Mouse (Mus musculus): ENCODE results near the gene Dennd4a. TPM values are rescaled to one million over a fixed set of nuclear protein-coding genes. Genes with fewer than 3 reads are reported as not detected.

Gene Dennd4a
- polyA plus RNA-seq, 1 experiment from 2014 or later, result 6.1 TPM

- H3K27ac ChIP-seq (ENCODE audit: low read depth, low read length), result no peak overlapping the region
- WGBS, result 83% methylated on average over 5 of the region's 5 CpGs
- no peak overlapping the region for H3K9ac ChIP-seq (ENCODE audit: low read depth, low read length)
These were observed 7.5 kb upstream of the Dennd4a start for GRCm38 (mm10) chr9:64803373-64804214.

DNA sequence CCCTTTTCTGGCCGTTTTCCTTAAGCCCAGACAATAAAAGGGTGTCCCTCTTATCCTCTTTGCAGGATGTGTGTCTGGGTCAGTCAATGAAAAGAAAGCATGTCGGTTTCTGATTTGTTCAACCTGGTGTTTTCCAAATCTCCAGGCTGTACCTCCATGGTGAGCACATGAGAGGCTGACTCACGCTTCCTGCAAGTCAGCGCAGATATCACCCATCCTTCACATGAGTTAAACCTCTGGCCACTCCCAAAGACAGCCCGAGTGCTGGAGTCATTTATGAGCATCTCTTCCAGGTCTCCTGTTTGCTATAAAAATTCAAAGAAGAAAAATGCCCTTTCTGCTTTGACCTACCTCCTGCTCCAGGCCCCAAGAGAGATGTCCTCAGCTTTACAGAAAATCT, 5.3 kb upstream of the Dennd4a start:
- Histone ChIP-seq H3K4me2 (replicated peaks; ENCODE audit: low read depth, low read length) (no peak overlapping the region), H3K9me3 (ENCODE audit: control insufficient read depth, low read length) (no peaks in the 10 kb centered on the region), H3K36me3 (ENCODE audit: control insufficient read depth, insufficient read depth, low read length) (no peaks in the 10 kb centered on the region), H3K27me3 (ENCODE audit: control insufficient read depth, insufficient read depth, low read length) (no peaks in the 10 kb centered on the region), H3K4me1 (ENCODE audit: control insufficient read depth, insufficient read depth, low read length) (no peaks in the 10 kb centered on the region), H3K27ac (ENCODE audit: low read depth, low read length) (no peak overlapping the region), H3K4me3 (ENCODE audit: low read length) (no peak overlapping the region), H3K9ac (ENCODE audit: low read depth, low read length) (no peak overlapping the region)
- 66% methylated on average over 5 of the region's 5 CpGs for WGBS
- no peak for ATAC-seq (ENCODE audit: low FRiP score, low TSS enrichment)

More at GRCm38 (mm10) chr9:64803373-64804214, 7.5 kb upstream of the Dennd4a start:
- Histone ChIP-seq H3K9me3 (ENCODE audit: control insufficient read depth, low read length) (no peaks in the 10 kb centered on the region), H3K27me3 (ENCODE audit: control insufficient read depth, insufficient read depth, low read length) (no peaks in the 10 kb centered on the region), H3K4me3 (ENCODE audit: low read length) (no peak overlapping the region), H3K4me2 (replicated peaks; ENCODE audit: low read depth, low read length) (no peak overlapping the region), H3K36me3 (ENCODE audit: control insufficient read depth, insufficient read depth, low read length) (no peaks in the 10 kb centered on the region), H3K4me1 (ENCODE audit: control insufficient read depth, insufficient read depth, low read length) (no peaks in the 10 kb centered on the region)
- ATAC-seq (ENCODE audit: low FRiP score, low TSS enrichment), result no peak

GRCm38 (mm10) chr9:64806335-64807060, 4.6 kb upstream of the Dennd4a start:
- Histone ChIP-seq H3K27me3 (ENCODE audit: control insufficient read depth, insufficient read depth, low read length) (no peaks in the 10 kb centered on the region), H3K9ac (ENCODE audit: low read depth, low read length) (no peak overlapping the region), H3K4me1 (ENCODE audit: control insufficient read depth, insufficient read depth, low read length) (no peaks in the 10 kb centered on the region), H3K36me3 (ENCODE audit: control insufficient read depth, insufficient read depth, low read length) (no peaks in the 10 kb centered on the region), H3K4me3 (ENCODE audit: low read length) (no peak overlapping the region), H3K4me2 (replicated peaks; ENCODE audit: low read depth, low read length) (no peak overlapping the region), H3K9me3 (ENCODE audit: control insufficient read depth, low read length) (no peaks in the 10 kb centered on the region), H3K27ac (ENCODE audit: low read depth, low read length) (no peak overlapping the region)
- ATAC-seq (ENCODE audit: low FRiP score, low TSS enrichment), result no peak
- WGBS, result 85% methylated on average over 6 of the region's 6 CpGs

- Histone ChIP-seq H3K4me3 (ENCODE audit: low read length) (no peak overlapping the region), H3K27ac (ENCODE audit: low read depth, low read length) (no peak overlapping the region), H3K36me3 (ENCODE audit: control insufficient read depth, insufficient read depth, low read length) (no peaks in the 10 kb centered on the region), H3K9ac (ENCODE audit: low read depth, low read length) (no peak overlapping the region), H3K4me1 (ENCODE audit: control insufficient read depth, insufficient read depth, low read length) (no peaks in the 10 kb centered on the region), H3K27me3 (ENCODE audit: control insufficient read depth, insufficient read depth, low read length) (no peaks in the 10 kb centered on the region), H3K4me2 (replicated peaks; ENCODE audit: low read depth, low read length) (no peak overlapping the region), H3K9me3 (ENCODE audit: control insufficient read depth, low read length) (no peaks in the 10 kb centered on the region)
- WGBS, result 75% methylated on average over 14 of the region's 14 CpGs
- ATAC-seq (ENCODE audit: low FRiP score, low TSS enrichment), result no peak
These were observed 3.9 kb upstream of the Dennd4a start for GRCm38 (mm10) chr9:64807061-64807808.

DNA sequence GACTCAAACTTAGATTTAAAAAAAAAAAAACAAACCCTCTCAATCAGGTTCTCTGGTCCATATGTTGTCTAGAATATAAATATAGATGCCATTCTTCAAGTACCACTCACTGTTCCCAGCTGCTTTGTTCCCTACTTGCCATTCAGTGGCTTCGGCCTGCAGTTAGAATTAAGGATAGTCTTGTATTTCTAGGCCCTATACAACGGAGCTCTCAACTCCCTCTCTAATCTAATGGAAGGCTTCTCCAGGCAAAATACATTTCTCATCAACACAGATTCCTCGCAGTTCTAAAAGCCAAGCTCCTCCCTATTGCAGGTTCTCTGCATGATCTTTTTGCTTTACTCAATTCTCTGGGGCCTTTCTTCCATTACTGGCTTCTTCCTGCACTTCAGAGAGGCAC, 1.3 kb upstream of the Dennd4a start:
- WGBS, result 85% methylated on average over 3 of the region's 3 CpGs
- Histone ChIP-seq H3K27me3 (ENCODE audit: control insufficient read depth, insufficient read depth, low read length) (no peaks in the 10 kb centered on the region), H3K36me3 (ENCODE audit: control insufficient read depth, insufficient read depth, low read length) (no peaks in the 10 kb centered on the region)

GRCm38 (mm10) chr9:64811538-64812474, 666 bp downstream of the Dennd4a start:
- under 1% methylated on average over 58 of the region's 59 CpGs for WGBS
- ATAC-seq (ENCODE audit: low FRiP score, low TSS enrichment), result peak; percentile 76
- Histone ChIP-seq H3K9ac (ENCODE audit: low read depth, low read length) (peak overlapping the region; percentile 69), H3K27ac (ENCODE audit: low read depth, low read length) (peak overlapping the region; percentile 64; the same call in 1 of the 2 replicates), H3K36me3 (ENCODE audit: control insufficient read depth, insufficient read depth, low read length) (no peaks in the 10 kb centered on the region), H3K4me2 (replicated peaks; ENCODE audit: low read depth, low read length) (peak overlapping the region; percentile 75), H3K4me1 (ENCODE audit: control insufficient read depth, insufficient read depth, low read length) (no peaks in the 10 kb centered on the region), H3K9me3 (ENCODE audit: control insufficient read depth, low read length) (no peaks in the 10 kb centered on the region), H3K4me3 (ENCODE audit: low read length) (peak overlapping the region; percentile 73), H3K27me3 (ENCODE audit: control insufficient read depth, insufficient read depth, low read length) (no peaks in the 10 kb centered on the region)

More for the DNA sequence above, 1.3 kb upstream of the Dennd4a start:
- Histone ChIP-seq H3K4me1 (ENCODE audit: control insufficient read depth, insufficient read depth, low read length) (no peaks in the 10 kb centered on the region), H3K9me3 (ENCODE audit: control insufficient read depth, low read length) (no peaks in the 10 kb centered on the region), H3K9ac (ENCODE audit: low read depth, low read length) (no peak overlapping the region), H3K4me3 (ENCODE audit: low read length) (no peak overlapping the region), H3K27ac (ENCODE audit: low read depth, low read length) (no peak overlapping the region), H3K4me2 (replicated peaks; ENCODE audit: low read depth, low read length) (no peak overlapping the region)
- no peak for ATAC-seq (ENCODE audit: low FRiP score, low TSS enrichment)

DNA sequence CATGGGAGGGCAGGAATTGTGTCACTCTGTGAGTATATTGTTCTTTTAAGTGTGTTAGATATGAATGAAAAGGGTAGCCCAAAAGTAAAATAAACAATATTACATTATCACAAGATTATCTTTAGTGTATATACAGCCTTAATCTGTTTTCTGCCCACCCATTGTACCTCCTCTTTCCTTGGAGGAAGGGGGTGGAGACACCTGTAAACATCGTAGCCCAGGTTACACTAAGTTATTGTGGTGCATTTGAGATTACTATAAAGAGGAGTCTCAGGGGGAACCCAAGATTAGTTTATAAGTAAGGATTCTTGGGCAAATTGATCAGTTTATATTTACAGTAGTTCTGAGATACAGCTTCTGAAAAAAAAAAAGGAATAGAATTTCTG, 1.3 kb downstream of the Dennd4a start:
- no peak for ATAC-seq (ENCODE audit: low FRiP score, low TSS enrichment)
- Histone ChIP-seq H3K4me1 (ENCODE audit: control insufficient read depth, insufficient read depth, low read length) (no peaks in the 10 kb centered on the region), H3K27ac (ENCODE audit: low read depth, low read length) (no peak overlapping the region), H3K4me2 (replicated peaks; ENCODE audit: low read depth, low read length) (peak overlapping the region; percentile 75), H3K36me3 (ENCODE audit: control insufficient read depth, insufficient read depth, low read length) (no peaks in the 10 kb centered on the region), H3K9me3 (ENCODE audit: control insufficient read depth, low read length) (no peaks in the 10 kb centered on the region), H3K27me3 (ENCODE audit: control insufficient read depth, insufficient read depth, low read length) (no peaks in the 10 kb centered on the region), H3K9ac (ENCODE audit: low read depth, low read length) (peak overlapping the region; percentile 69; the same call in 1 of the 2 replicates), H3K4me3 (ENCODE audit: low read length) (peak overlapping the region; percentile 73; the same call in 1 of the 2 replicates)
- WGBS, result 39% methylated on average over 1 of the region's 1 CpGs

DNA sequence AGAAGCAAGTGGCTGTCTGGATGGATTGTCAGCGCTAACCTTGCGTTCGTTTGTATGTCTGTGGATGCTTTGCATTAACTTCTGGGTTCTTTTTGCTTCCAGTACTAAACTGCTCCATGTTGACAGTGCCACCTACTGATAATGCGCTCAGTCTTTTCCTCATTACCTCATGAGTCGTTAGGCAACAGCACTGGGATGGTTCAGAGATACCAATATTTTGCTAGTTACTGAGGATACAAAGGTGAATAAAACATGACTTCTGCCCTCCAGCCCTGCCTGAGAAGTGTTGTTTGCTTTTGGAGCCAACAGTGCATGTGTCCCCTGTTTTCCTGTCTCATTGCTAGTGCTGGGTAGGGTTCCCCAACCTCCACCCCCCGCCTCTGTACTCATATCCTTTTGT, 3.1 kb downstream of the Dennd4a start:
- ATAC-seq (ENCODE audit: low FRiP score, low TSS enrichment), result no peak
- no peaks in the 10 kb centered on the region for H3K4me1 ChIP-seq (ENCODE audit: control insufficient read depth, insufficient read depth, low read length)
- no peak overlapping the region for H3K9ac ChIP-seq (ENCODE audit: low read depth, low read length)
- H3K36me3 ChIP-seq (ENCODE audit: control insufficient read depth, insufficient read depth, low read length), result no peaks in the 10 kb centered on the region
- no peak overlapping the region for H3K4me3 ChIP-seq (ENCODE audit: low read length)
- 90% methylated on average over 6 of the region's 6 CpGs for WGBS
- H3K4me2 ChIP-seq (replicated peaks; ENCODE audit: low read depth, low read length), result no peak overlapping the region
- H3K9me3 ChIP-seq (ENCODE audit: control insufficient read depth, low read length), result no peaks in the 10 kb centered on the region
- H3K27ac ChIP-seq (ENCODE audit: low read depth, low read length), result no peak overlapping the region
- no peaks in the 10 kb centered on the region for H3K27me3 ChIP-seq (ENCODE audit: control insufficient read depth, insufficient read depth, low read length)

Data from kidney, embryonic 14.5 days (tissue).